8 mouse cellular contexts compared by ENCODE assay signal in genomic region chr6:119389089-119389488, GRCm38 (mm10). TPM values are rescaled to one million over a fixed set of nuclear protein-coding genes. Genes with fewer than 3 reads are reported as not detected.
DNase-seq lines count a peak whose midpoint lies in the region; ATAC-seq and TF ChIP-seq lines count a peak whose summit lies in the region.

No protein-coding gene starts in this region.

- no peak for ATAC-seq in embryonic facial prominence, embryonic 13.5 days (ENCODE audit: insufficient number of reproducible peaks, insufficient read depth, low FRiP score, low TSS enrichment, low read depth)
- ATAC-seq in intestine, embryonic 16.5 days: peak; percentile 22
- peak; percentile 42 for ATAC-seq in neural tube, embryonic 12.5 days (ENCODE audit: low FRiP score, low read depth)

- H3K4me1 ChIP-seq in embryonic facial prominence, embryonic 13.5 days: peaks cover 14% of the 10 kb centered on the region
- H3K4me1 ChIP-seq in intestine, embryonic 16.5 days (ENCODE audit: control insufficient read depth, insufficient read depth, low read length): peaks cover 5% of the 10 kb centered on the region; the same call in 1 of the 2 replicates
- peaks cover 16% of the 10 kb centered on the region for H3K4me1 ChIP-seq in neural tube, embryonic 12.5 days

- no peak for DNase-seq in left cerebral cortex, adult 2 months (ENCODE audit: extremely low spot score in 1 of 2, low spot score in 2 of 2)
- DNase-seq in left cerebral cortex, adult 11 months (ENCODE audit: low spot score): no peak
- no peak for DNase-seq in cerebellum, adult 8-10 months
- no peak for DNase-seq in adrenal gland, adult 2 months
- DNase-seq in kidney, postnatal 25 days: no peak

- H3K27ac ChIP-seq in left cerebral cortex, adult 2 months: peak overlapping the region; percentile 93
- H3K27ac ChIP-seq in embryonic facial prominence, embryonic 13.5 days: peak overlapping the region; percentile 78
- peak overlapping the region; percentile 93 for H3K27ac ChIP-seq in intestine, embryonic 16.5 days (ENCODE audit: low read length)
- H3K27ac ChIP-seq in neural tube, embryonic 12.5 days: no peak overlapping the region

- H3K27me3 ChIP-seq in embryonic facial prominence, embryonic 13.5 days: no peaks in the 10 kb centered on the region
- no peaks in the 10 kb centered on the region for H3K27me3 ChIP-seq in intestine, embryonic 16.5 days (replicated peaks; ENCODE audit: control insufficient read depth, insufficient read depth, low read length)
- no peaks in the 10 kb centered on the region for H3K27me3 ChIP-seq in neural tube, embryonic 12.5 days (replicated peaks)

- H3K4me3 ChIP-seq in left cerebral cortex, adult 2 months: peak overlapping the region; percentile 83
- H3K4me3 ChIP-seq in embryonic facial prominence, embryonic 13.5 days: peak overlapping the region; percentile 82
- H3K4me3 ChIP-seq in intestine, embryonic 16.5 days (ENCODE audit: low read length): peak overlapping the region; percentile 83
- peak overlapping the region; percentile 87 for H3K4me3 ChIP-seq in neural tube, embryonic 12.5 days

- H3K9ac ChIP-seq in embryonic facial prominence, embryonic 13.5 days: peak overlapping the region; percentile 92
- H3K9ac ChIP-seq in intestine, embryonic 16.5 days (ENCODE audit: low read depth, low read length): peak overlapping the region; percentile 95
- H3K9ac ChIP-seq in neural tube, embryonic 12.5 days: peak overlapping the region; percentile 36; the same call in 1 of the 2 replicates

- peak overlapping the region; percentile 58 for H3K4me2 ChIP-seq in embryonic facial prominence, embryonic 13.5 days
- peak overlapping the region; percentile 54 for H3K4me2 ChIP-seq in intestine, embryonic 16.5 days (ENCODE audit: low read depth, low read length)
- H3K4me2 ChIP-seq in neural tube, embryonic 12.5 days (replicated peaks): peak overlapping the region; percentile 72

- no peak for TF ChIP-seq CTCF in left cerebral cortex, adult 2 months (IDR thresholded peaks at IDR 0.05)

- intact Hi-C loops in left cerebral cortex, adult 2 months (cut with DNase I): no loop called here

- no peaks in the 10 kb centered on the region for H3K9me3 ChIP-seq in embryonic facial prominence, embryonic 13.5 days
- no peaks in the 10 kb centered on the region for H3K9me3 ChIP-seq in intestine, embryonic 16.5 days (ENCODE audit: control insufficient read depth, low read length)
- H3K9me3 ChIP-seq in neural tube, embryonic 12.5 days: no peaks in the 10 kb centered on the region

- no peaks in the 10 kb centered on the region for H3K36me3 ChIP-seq in embryonic facial prominence, embryonic 13.5 days
- H3K36me3 ChIP-seq in intestine, embryonic 16.5 days (ENCODE audit: control insufficient read depth, insufficient read depth, low read length): no peaks in the 10 kb centered on the region
- H3K36me3 ChIP-seq in neural tube, embryonic 12.5 days: no peaks in the 10 kb centered on the region

- WGBS in embryonic facial prominence, embryonic 13.5 days: 21% methylated on average over 10 of the region's 10 CpGs
- 17% methylated on average over 10 of the region's 10 CpGs for WGBS in intestine, embryonic 16.5 days
- WGBS in neural tube, embryonic 12.5 days: 27% methylated on average over 10 of the region's 10 CpGs

RNA-seq across cellular contexts. Expression of gene Adipor2, which starts 28.4 kb away (rescaled TPM):
- 10 to 100 TPM; 39.9 to 40.9 TPM for total RNA-seq in left cerebral cortex, adult 2 months (2021)
- polyA plus RNA-seq in embryonic facial prominence, embryonic 13.5 days (2015; fragmentation: Nextera tagmentation; extraction: Ambion mirVana): 32.4 and 35.6 TPM in 2 replicates
- polyA plus RNA-seq in intestine, embryonic 16.5 days (2015; fragmentation: Nextera tagmentation; extraction: Ambion mirVana): 127 and 148 TPM in 2 replicates
- 31.0 and 31.7 TPM in 2 replicates for polyA plus RNA-seq in neural tube, embryonic 12.5 days (2016; fragmentation: Nextera tagmentation; extraction: Ambion mirVana)
- 100 to 1,000 TPM; 194 to 198 TPM for total RNA-seq in adrenal gland, adult 2 months (2021)
- 55.9 and 62.9 TPM in 2 replicates for polyA plus RNA-seq in adrenal gland, adult 2 months (2012; rRNA removed)

RNA-seq across cellular contexts. Expression of gene Lrtm2, which starts 58.5 kb away (rescaled TPM):
- total RNA-seq in left cerebral cortex, adult 2 months (2021): 10 to 100 TPM; 60.5 to 63.9 TPM
- polyA plus RNA-seq in embryonic facial prominence, embryonic 13.5 days (2015; fragmentation: Nextera tagmentation; extraction: Ambion mirVana): not detected in 2 replicates
- polyA plus RNA-seq in intestine, embryonic 16.5 days (2015; fragmentation: Nextera tagmentation; extraction: Ambion mirVana): 0.32 and 0.38 TPM in 2 replicates
- polyA plus RNA-seq in neural tube, embryonic 12.5 days (2016; fragmentation: Nextera tagmentation; extraction: Ambion mirVana): 0.78 and 1.1 TPM in 2 replicates
- total RNA-seq in adrenal gland, adult 2 months (2021): under 1 TPM in 1 of 2 experiments, not detected in 1; 0.28 TPM
- 0.13 TPM in 1 of 2 replicates, not detected in the other for polyA plus RNA-seq in adrenal gland, adult 2 months (2012; rRNA removed)

Comparison
In these comparisons a context has a peak if more than half of its experiments do, and no peak if none do; other contexts are left out.
1. H3K9ac ChIP-seq: peak in every context shown above with its lines; median percentile 95 in intestine, embryonic 16.5 days; 92 in embryonic facial prominence, embryonic 13.5 days; 36 in neural tube, embryonic 12.5 days.